ENCODE assay signal across 21 mouse cellular contexts in the genomic region with DNA sequence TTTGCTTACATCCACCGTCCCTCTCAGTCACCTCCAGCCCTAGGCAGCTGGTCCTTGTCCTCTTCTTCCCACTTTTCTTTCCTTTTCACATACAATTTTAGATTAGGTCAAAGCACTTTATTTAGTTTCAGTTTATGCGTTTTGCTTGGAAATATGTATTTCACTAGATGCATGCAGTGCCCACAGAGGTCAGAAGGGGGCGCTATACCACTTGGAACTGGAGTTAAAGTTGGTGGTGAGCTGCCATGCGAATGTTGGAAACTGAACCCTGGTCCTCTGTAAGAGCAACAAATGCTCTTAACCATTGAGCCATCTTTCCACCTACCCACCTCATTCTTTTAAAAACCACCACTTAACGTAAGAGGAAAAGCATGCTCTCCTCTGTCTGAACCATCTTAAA. TPM values are rescaled to one million over a fixed set of nuclear protein-coding genes. Genes with fewer than 3 reads are reported as not detected.
DNase-seq lines count a peak whose midpoint lies in the region; ATAC-seq and TF ChIP-seq lines count a peak whose summit lies in the region.
"Had no signal": no experiment of that assay in that cellular context is flagged by ENCODE, and none has a peak within 500 bp of the region (broad histone marks: within the 10 kb centered on the region; RNA-seq: fewer than 3 reads in every experiment).

No protein-coding gene starts in this region.

- intact Hi-C loops in heart, postnatal 14 days (cut with DNase I) = no loop called here

- no peak for TF ChIP-seq POLR2A in kidney, adult 2 months (IDR thresholded peaks at IDR 0.05; ENCODE audit: low read depth, low read length)
- TF ChIP-seq POLR2A in small intestine, adult 2 months (IDR thresholded peaks at IDR 0.05; ENCODE audit: low read depth, low read length) = no peak

- no peaks in the 10 kb centered on the region for H3K27me3 ChIP-seq in kidney, adult 2 months (replicated peaks; ENCODE audit: control insufficient read depth, insufficient read depth, low read length)
- H3K27me3 ChIP-seq in kidney, embryonic 14.5 days (ENCODE audit: control insufficient read depth, insufficient read depth, low read length) = no peaks in the 10 kb centered on the region
- H3K27me3 ChIP-seq in lung, embryonic 14.5 days (ENCODE audit: insufficient read depth, low read length) = no peaks in the 10 kb centered on the region
- no peaks in the 10 kb centered on the region for H3K27me3 ChIP-seq in small intestine, adult 2 months (ENCODE audit: control insufficient read depth, insufficient read depth, low read length)
- H3K27me3 ChIP-seq: forebrain, embryonic 12.5 days; hindbrain, embryonic 13.5 days; liver, embryonic 13.5 days; megakaryocyte, embryonic 14.5 days; midbrain, embryonic 15.5 days had no signal

- 64% methylated on average over 5 of the region's 5 CpGs for WGBS in kidney, adult 2 months
- WGBS in kidney, embryonic 14.5 days = 71% methylated on average over 5 of the region's 5 CpGs
- WGBS in lung, embryonic 14.5 days = 62% methylated on average over 5 of the region's 5 CpGs
- WGBS in small intestine, adult 2 months = 74% methylated on average over 5 of the region's 5 CpGs

- no peaks in the 10 kb centered on the region for H3K9me3 ChIP-seq in kidney, embryonic 14.5 days (ENCODE audit: control insufficient read depth, low read length)
- no peaks in the 10 kb centered on the region for H3K9me3 ChIP-seq in lung, embryonic 14.5 days (ENCODE audit: low read depth, low read length)
- H3K9me3 ChIP-seq: embryonic facial prominence, embryonic 10.5 days; forebrain, embryonic 12.5 days; hindbrain, embryonic 13.5 days; liver, embryonic 13.5 days; midbrain, embryonic 15.5 days had no signal

- no peak overlapping the region for H3K4me2 ChIP-seq in kidney, embryonic 14.5 days (replicated peaks; ENCODE audit: low read depth, low read length)
- no peak overlapping the region for H3K4me2 ChIP-seq in lung, embryonic 14.5 days
- H3K4me2 ChIP-seq: forebrain, embryonic 12.5 days; hindbrain, embryonic 13.5 days; liver, embryonic 13.5 days; midbrain, embryonic 15.5 days had no signal

- TF ChIP-seq CTCF in kidney, adult 2 months (conservative IDR thresholded peaks at IDR 0.05; ENCODE audit: insufficient read depth, insufficient read length, low read depth, low read length) = 0 out of 2 replicates have a peak, but pooled peaks have one; percentile 23
- peak; percentile 38 for TF ChIP-seq CTCF in lung, embryonic 14.5 days (IDR thresholded peaks at IDR 0.05; ENCODE audit: low read depth)
- peak; percentile 19; the same call in 1 of the 2 replicates for TF ChIP-seq CTCF in small intestine, adult 2 months (IDR thresholded peaks at IDR 0.05; ENCODE audit: extremely low read depth, insufficient read length, insufficient replicate concordance, low read depth, low read length)

- H3K36me3 ChIP-seq in kidney, adult 2 months (ENCODE audit: control insufficient read depth, insufficient read depth, low read length) = no peaks in the 10 kb centered on the region
- H3K36me3 ChIP-seq in kidney, embryonic 14.5 days (ENCODE audit: control insufficient read depth, insufficient read depth, low read length) = no peaks in the 10 kb centered on the region
- H3K36me3 ChIP-seq in lung, embryonic 14.5 days (ENCODE audit: insufficient read depth) = no peaks in the 10 kb centered on the region
- H3K36me3 ChIP-seq in small intestine, adult 2 months (ENCODE audit: control insufficient read depth, insufficient read depth, low read length) = no peaks in the 10 kb centered on the region
- H3K36me3 ChIP-seq: embryonic facial prominence, embryonic 10.5 days; forebrain, embryonic 12.5 days; hindbrain, embryonic 13.5 days; liver, embryonic 13.5 days; midbrain, embryonic 15.5 days had no signal

- no peak overlapping the region for H3K4me3 ChIP-seq in kidney, adult 2 months (ENCODE audit: insufficient read depth, low read depth, low read length)
- H3K4me3 ChIP-seq in kidney, embryonic 14.5 days (ENCODE audit: low read length) = no peak overlapping the region
- H3K4me3 ChIP-seq in lung, embryonic 14.5 days (ENCODE audit: low read depth, low read length) = no peak overlapping the region
- H3K4me3 ChIP-seq in small intestine, adult 2 months (ENCODE audit: low read depth, low read length) = no peak overlapping the region
- H3K4me3 ChIP-seq: embryonic facial prominence, embryonic 10.5 days; forebrain, embryonic 12.5 days; hindbrain, embryonic 13.5 days; liver, embryonic 13.5 days; megakaryocyte, embryonic 14.5 days; midbrain, embryonic 15.5 days; myocyte had no signal

- no peak for DNase-seq in kidney, adult 2 months
- peak; percentile 9 for DNase-seq in lung, embryonic 14.5 days
- DNase-seq in lung, postnatal 36 days = no peak
- peak; percentile 38 for DNase-seq in ES-CJ7 (ENCODE audit: low read depth, low spot score)
- no peak for DNase-seq in heart, postnatal 14 days
- DNase-seq: adrenal gland, adult 2 months; cerebellum, adult 9-10 months; gastrocnemius, postnatal 25 days; kidney, postnatal 10 days; left cerebral cortex, postnatal 4 days; liver, embryonic 13.5 days; lung, postnatal 10 days; spleen, adult 18-20 months had no signal

- no peak overlapping the region for H3K27ac ChIP-seq in kidney, adult 2 months (ENCODE audit: insufficient read depth, low read depth, low read length)
- H3K27ac ChIP-seq in kidney, embryonic 14.5 days (ENCODE audit: low read depth, low read length) = no peak overlapping the region
- H3K27ac ChIP-seq in lung, embryonic 14.5 days (ENCODE audit: low read depth) = no peak overlapping the region
- H3K27ac ChIP-seq in small intestine, adult 2 months (ENCODE audit: insufficient read depth, low read depth, low read length) = no peak overlapping the region
- H3K27ac ChIP-seq: embryonic facial prominence, embryonic 10.5 days; forebrain, embryonic 12.5 days; hindbrain, embryonic 13.5 days; liver, embryonic 13.5 days; midbrain, embryonic 15.5 days had no signal

- no peaks in the 10 kb centered on the region for H3K4me1 ChIP-seq in kidney, adult 2 months (ENCODE audit: control insufficient read depth, insufficient read depth, low read length)
- no peaks in the 10 kb centered on the region for H3K4me1 ChIP-seq in kidney, embryonic 14.5 days (ENCODE audit: control insufficient read depth, insufficient read depth, low read length)
- no peaks in the 10 kb centered on the region for H3K4me1 ChIP-seq in lung, embryonic 14.5 days (ENCODE audit: insufficient read depth)
- H3K4me1 ChIP-seq in small intestine, adult 2 months (ENCODE audit: control insufficient read depth, insufficient read depth, insufficient read length, low read length) = no peaks in the 10 kb centered on the region
- H3K4me1 ChIP-seq: liver, embryonic 13.5 days; megakaryocyte, embryonic 14.5 days; midbrain, embryonic 15.5 days had no signal

- no peak for ATAC-seq in kidney, embryonic 14.5 days (ENCODE audit: low FRiP score, low TSS enrichment)
- no peak for ATAC-seq in lung, embryonic 14.5 days (ENCODE audit: insufficient read depth)
- ATAC-seq: midbrain, embryonic 15.5 days had no signal

- no peak overlapping the region for H3K9ac ChIP-seq in kidney, embryonic 14.5 days (ENCODE audit: low read depth, low read length)
- H3K9ac ChIP-seq in lung, embryonic 14.5 days = no peak overlapping the region
- H3K9ac ChIP-seq: forebrain, embryonic 12.5 days; hindbrain, embryonic 13.5 days; liver, embryonic 13.5 days; midbrain, embryonic 15.5 days had no signal

RNA-seq across cellular contexts. Expression of a gene that starts 21.5 kb away (rescaled TPM):
- 3.1 and 4.5 TPM in 2 replicates for polyA plus RNA-seq in kidney, adult 2 months (2012; rRNA removed)
- polyA plus RNA-seq in kidney, embryonic 14.5 days (2014; fragmentation: Nextera tagmentation; extraction: Ambion mirVana) = 86.7 and 116 TPM in 2 replicates
- 79.0 and 79.7 TPM in 2 replicates for polyA plus RNA-seq in lung, embryonic 14.5 days (2014; fragmentation: Nextera tagmentation; extraction: Ambion mirVana)
- 0.39 and 1.3 TPM in 2 replicates for polyA plus RNA-seq in small intestine, adult 2 months (2012; rRNA removed)
- 1 to 10 TPM; 7.3 to 9.1 TPM for total RNA-seq in heart, postnatal 14 days (2021)

Comparison
In these comparisons a context has a peak if more than half of its experiments do, and no peak if none do; other contexts are left out.
1. DNase-seq: peak in lung, embryonic 14.5 days (single experiment) and ES-CJ7 (single experiment); none in kidney, adult 2 months (single experiment), lung, postnatal 36 days (single experiment) and heart, postnatal 14 days (0 of 2).
2. RNA of a gene that starts 21.5 kb away (polyA plus RNA-seq): 86.7 to 116 TPM in kidney, embryonic 14.5 days and 79.0 to 79.7 TPM in lung, embryonic 14.5 days; 3.1 to 4.5 TPM in kidney, adult 2 months and 0.39 to 1.3 TPM in small intestine, adult 2 months; every median in the first group is over 10 times any median in the second.
3. Peak in every context shown above with its lines, with median percentiles within 50 percentile points of each other: CTCF ChIP-seq.